Comparison of ENCODE assay signal across 25 mouse cellular contexts in the genomic region with DNA sequence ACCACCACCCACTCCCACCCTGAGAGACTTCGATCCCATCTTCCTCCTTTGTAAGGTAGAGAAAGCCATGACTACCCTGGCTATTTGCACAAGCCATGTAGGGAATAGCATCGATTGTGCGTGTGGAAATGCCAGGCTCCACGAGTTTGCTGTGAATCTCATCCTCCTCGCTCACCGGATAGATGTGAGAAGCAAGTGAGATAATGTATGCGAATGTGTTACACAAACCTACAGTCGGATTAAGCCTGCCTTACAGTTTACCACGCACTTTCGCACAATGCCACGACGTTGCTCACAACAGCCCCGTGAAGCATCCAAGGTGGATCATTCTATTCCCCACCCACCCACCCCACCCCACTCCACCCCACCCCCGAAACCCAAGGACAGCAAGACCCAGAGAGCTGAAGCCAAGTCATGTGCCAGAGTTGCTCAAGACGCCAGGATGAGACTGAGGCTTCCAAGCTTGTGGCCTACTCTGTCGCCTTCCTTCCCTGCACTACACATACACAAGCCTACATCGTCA. TPM values are rescaled to one million over a fixed set of nuclear protein-coding genes. Genes with fewer than 3 reads are reported as not detected.
A peak's percentile ranks its signal among the peaks of the same experiment; 100 is the strongest.
DNase-seq lines count a peak whose midpoint lies in the region; ATAC-seq and TF ChIP-seq lines count a peak whose summit lies in the region.
"Had no signal": no experiment of that assay in that cellular context is flagged by ENCODE, and none has a peak within 500 bp of the region (broad histone marks: within the 10 kb centered on the region; RNA-seq: fewer than 3 reads in every experiment).

No protein-coding gene starts in this region.

- H3K4me3 ChIP-seq in forebrain, embryonic 10.5 days: no peak overlapping the region
- H3K4me3 ChIP-seq in forebrain, embryonic 14.5 days (ENCODE audit: low read depth, low read length): no peak overlapping the region
- no peak overlapping the region for H3K4me3 ChIP-seq in hindbrain, embryonic 13.5 days
- no peak overlapping the region for H3K4me3 ChIP-seq in hindbrain, embryonic 16.5 days (ENCODE audit: low read length)
- no peak overlapping the region for H3K4me3 ChIP-seq in midbrain, embryonic 13.5 days (replicated peaks)
- H3K4me3 ChIP-seq in midbrain, postnatal 0 days (ENCODE audit: low read depth, low read length): no peak overlapping the region
- H3K4me3 ChIP-seq in stomach, postnatal 0 days (ENCODE audit: low read depth, low read length): no peak overlapping the region
- H3K4me3 ChIP-seq: heart, embryonic 13.5 days had no signal

- no peak overlapping the region for H3K4me2 ChIP-seq in forebrain, embryonic 14.5 days (ENCODE audit: low read length)
- H3K4me2 ChIP-seq in hindbrain, embryonic 13.5 days: no peak overlapping the region
- H3K4me2 ChIP-seq in hindbrain, embryonic 16.5 days (ENCODE audit: low read length): no peak overlapping the region
- no peak overlapping the region for H3K4me2 ChIP-seq in midbrain, embryonic 13.5 days (replicated peaks)
- no peak overlapping the region for H3K4me2 ChIP-seq in midbrain, postnatal 0 days (ENCODE audit: low read depth, low read length, poor library complexity, severe bottlenecking)
- no peak overlapping the region for H3K4me2 ChIP-seq in stomach, postnatal 0 days (replicated peaks; ENCODE audit: low read depth)
- H3K4me2 ChIP-seq: heart, embryonic 13.5 days; hindbrain, embryonic 14.5 days had no signal

- H3K9me3 ChIP-seq in forebrain, embryonic 10.5 days: no peaks in the 10 kb centered on the region
- H3K9me3 ChIP-seq in forebrain, embryonic 14.5 days (replicated peaks; ENCODE audit: control insufficient read depth, low read length): no peaks in the 10 kb centered on the region
- H3K9me3 ChIP-seq in hindbrain, embryonic 13.5 days: no peaks in the 10 kb centered on the region
- H3K9me3 ChIP-seq in hindbrain, embryonic 16.5 days (ENCODE audit: control insufficient read depth, low read length): no peaks in the 10 kb centered on the region
- H3K9me3 ChIP-seq in midbrain, embryonic 13.5 days: no peaks in the 10 kb centered on the region
- H3K9me3 ChIP-seq in midbrain, postnatal 0 days (ENCODE audit: low read length): no peaks in the 10 kb centered on the region
- H3K9me3 ChIP-seq in stomach, postnatal 0 days (ENCODE audit: control insufficient read depth, low read length): no peaks in the 10 kb centered on the region
- H3K9me3 ChIP-seq: heart, embryonic 13.5 days had no signal

- peaks cover 73% of the 10 kb centered on the region for H3K4me1 ChIP-seq in forebrain, embryonic 10.5 days
- peaks cover 38% of the 10 kb centered on the region for H3K4me1 ChIP-seq in forebrain, embryonic 14.5 days (ENCODE audit: control insufficient read depth, insufficient read depth, low read length)
- H3K4me1 ChIP-seq in hindbrain, embryonic 13.5 days (replicated peaks): peaks cover 75% of the 10 kb centered on the region
- H3K4me1 ChIP-seq in hindbrain, embryonic 16.5 days (ENCODE audit: control insufficient read depth, insufficient read depth, low read depth, low read length): peaks cover 58% of the 10 kb centered on the region
- H3K4me1 ChIP-seq in midbrain, embryonic 13.5 days (replicated peaks): peaks cover 75% of the 10 kb centered on the region
- H3K4me1 ChIP-seq in midbrain, postnatal 0 days (ENCODE audit: insufficient read depth, low read length): peaks cover 38% of the 10 kb centered on the region
- peaks cover 6% of the 10 kb centered on the region; the same call in 1 of the 2 replicates for H3K4me1 ChIP-seq in stomach, postnatal 0 days (replicated peaks; ENCODE audit: control insufficient read depth, insufficient read depth)

- no peak overlapping the region for H3K9ac ChIP-seq in forebrain, embryonic 14.5 days (ENCODE audit: low read length)
- H3K9ac ChIP-seq in hindbrain, embryonic 13.5 days: no peak overlapping the region
- H3K9ac ChIP-seq in hindbrain, embryonic 16.5 days (ENCODE audit: low read depth, low read length): no peak overlapping the region
- H3K9ac ChIP-seq in midbrain, embryonic 13.5 days (replicated peaks): no peak overlapping the region
- no peak overlapping the region for H3K9ac ChIP-seq in midbrain, postnatal 0 days (replicated peaks; ENCODE audit: low read length, poor library complexity, severe bottlenecking)
- 0 out of 2 replicates have a peak overlapping the region, but pooled peaks have one; percentile 18 for H3K9ac ChIP-seq in stomach, postnatal 0 days (ENCODE audit: low read length)
- H3K9ac ChIP-seq: forebrain, postnatal 0 days; heart, embryonic 13.5 days; hindbrain, embryonic 14.5 days had no signal

- peak overlapping the region; percentile 62 for H3K27ac ChIP-seq in forebrain, embryonic 10.5 days
- no peak overlapping the region for H3K27ac ChIP-seq in forebrain, embryonic 14.5 days (ENCODE audit: low read depth, low read length)
- peak overlapping the region; percentile 52; the same call in 1 of the 2 replicates for H3K27ac ChIP-seq in hindbrain, embryonic 13.5 days
- no peak overlapping the region for H3K27ac ChIP-seq in hindbrain, embryonic 16.5 days (ENCODE audit: low read depth, low read length)
- H3K27ac ChIP-seq in midbrain, embryonic 13.5 days: peak overlapping the region; percentile 14; the same call in 1 of the 2 replicates
- H3K27ac ChIP-seq in midbrain, postnatal 0 days (ENCODE audit: low read depth, low read length): no peak overlapping the region
- no peak overlapping the region for H3K27ac ChIP-seq in stomach, postnatal 0 days (replicated peaks)
- H3K27ac ChIP-seq: heart, embryonic 13.5 days; hindbrain, embryonic 14.5 days had no signal

- ATAC-seq in forebrain, embryonic 14.5 days: no peak
- no peak for ATAC-seq in hindbrain, embryonic 13.5 days (ENCODE audit: low FRiP score)
- no peak for ATAC-seq in hindbrain, embryonic 16.5 days
- no peak for ATAC-seq in midbrain, embryonic 13.5 days
- no peak for ATAC-seq in midbrain, postnatal 0 days (ENCODE audit: low FRiP score)
- ATAC-seq in stomach, postnatal 0 days (ENCODE audit: low FRiP score, low TSS enrichment): no peak
- ATAC-seq: activated CD4-positive, CD25-positive, alpha-beta regulatory T cell, adult 4 months; forebrain, postnatal 0 days; intestine, embryonic 16.5 days; Patski had no signal

- TF ChIP-seq EP300 in stomach, postnatal 0 days (optimal IDR thresholded peaks at IDR 0.05): no peak

- TF ChIP-seq CTCF in midbrain, postnatal 0 days (IDR thresholded peaks at IDR 0.05): no peak
- TF ChIP-seq CTCF in stomach, postnatal 0 days (IDR thresholded peaks at IDR 0.05; ENCODE audit: low read depth): no peak

- peaks cover 27% of the 10 kb centered on the region for H3K36me3 ChIP-seq in forebrain, embryonic 10.5 days (replicated peaks)
- H3K36me3 ChIP-seq in forebrain, embryonic 14.5 days (ENCODE audit: control insufficient read depth, insufficient read depth, low read length): no peaks in the 10 kb centered on the region
- peaks cover 14% of the 10 kb centered on the region for H3K36me3 ChIP-seq in hindbrain, embryonic 13.5 days
- H3K36me3 ChIP-seq in hindbrain, embryonic 16.5 days (ENCODE audit: control insufficient read depth, insufficient read depth, low read length): peaks cover 5% of the 10 kb centered on the region; the same call in 1 of the 2 replicates
- peaks cover 9% of the 10 kb centered on the region for H3K36me3 ChIP-seq in midbrain, embryonic 13.5 days
- peaks cover 8% of the 10 kb centered on the region; the same call in 1 of the 2 replicates for H3K36me3 ChIP-seq in midbrain, postnatal 0 days (ENCODE audit: insufficient read depth, low read length)
- no peaks in the 10 kb centered on the region for H3K36me3 ChIP-seq in stomach, postnatal 0 days (ENCODE audit: control insufficient read depth, insufficient read depth, low read length)

- DNase-seq in forebrain, embryonic 10.5 days (ENCODE audit: extremely low spot score, low spot score): no peak
- no peak for DNase-seq in forebrain, embryonic 14.5 days (ENCODE audit: low spot score)
- DNase-seq in midbrain, postnatal 0 days (ENCODE audit: low spot score): no peak
- no peak for DNase-seq in stomach, postnatal 0 days (ENCODE audit: low spot score)
- no peak for DNase-seq in cerebellum, adult 11 months
- DNase-seq: adrenal gland, postnatal 25 days; cerebellum, adult 11-12 months; cerebellum, adult 9-10 months; cerebellum, postnatal 25 days; forebrain, postnatal 0 days; gastrocnemius, postnatal 36 days; heart, adult 11 months; heart, postnatal 36 days had no signal

- 92% methylated on average over 17 of the region's 17 CpGs for WGBS in forebrain, embryonic 10.5 days
- 87% methylated on average over 17 of the region's 17 CpGs for WGBS in forebrain, embryonic 14.5 days
- WGBS in hindbrain, embryonic 13.5 days: 89% methylated on average over 17 of the region's 17 CpGs
- 84% methylated on average over 17 of the region's 17 CpGs for WGBS in hindbrain, embryonic 16.5 days
- 84% methylated on average over 17 of the region's 17 CpGs for WGBS in midbrain, embryonic 13.5 days
- 75% methylated on average over 17 of the region's 17 CpGs for WGBS in midbrain, postnatal 0 days
- WGBS in stomach, postnatal 0 days: 84% methylated on average over 17 of the region's 17 CpGs

- H3K27me3 ChIP-seq in forebrain, embryonic 10.5 days (ENCODE audit: poor library complexity, severe bottlenecking): peaks cover 17% of the 10 kb centered on the region
- no peaks in the 10 kb centered on the region for H3K27me3 ChIP-seq in forebrain, embryonic 14.5 days (replicated peaks; ENCODE audit: control insufficient read depth, insufficient read depth, low read length)
- H3K27me3 ChIP-seq in hindbrain, embryonic 13.5 days: no peaks in the 10 kb centered on the region
- no peaks in the 10 kb centered on the region for H3K27me3 ChIP-seq in hindbrain, embryonic 16.5 days (replicated peaks; ENCODE audit: control insufficient read depth, insufficient read depth, low read length)
- H3K27me3 ChIP-seq in midbrain, embryonic 13.5 days: no peaks in the 10 kb centered on the region
- H3K27me3 ChIP-seq in midbrain, postnatal 0 days (ENCODE audit: insufficient read depth, low read length): no peaks in the 10 kb centered on the region
- H3K27me3 ChIP-seq in stomach, postnatal 0 days (ENCODE audit: control insufficient read depth, insufficient read depth, low read length): no peaks in the 10 kb centered on the region
- H3K27me3 ChIP-seq: Patski had no signal

RNA-seq across cellular contexts. Expression of a gene that starts 7.6 kb away (rescaled TPM):
- 7.0 and 8.3 TPM in 2 replicates for polyA plus RNA-seq in forebrain, embryonic 10.5 days (2016; fragmentation: Nextera tagmentation; extraction: Ambion mirVana)
- polyA plus RNA-seq in forebrain, embryonic 14.5 days (2014; fragmentation: Nextera tagmentation; extraction: Ambion mirVana): 7.0 and 7.1 TPM in 2 replicates
- polyA plus RNA-seq in hindbrain, embryonic 13.5 days (2015; fragmentation: Nextera tagmentation; extraction: Ambion mirVana): 13.6 and 14.2 TPM in 2 replicates
- polyA plus RNA-seq in hindbrain, embryonic 16.5 days (2015; fragmentation: Nextera tagmentation; extraction: Ambion mirVana): 15.1 and 20.5 TPM in 2 replicates
- 10.5 and 12.4 TPM in 2 replicates for polyA plus RNA-seq in midbrain, embryonic 13.5 days (2015; fragmentation: Nextera tagmentation; extraction: Ambion mirVana)
- 94.6 and 131 TPM in 2 replicates for total RNA-seq in midbrain, postnatal 0 days (2014; rRNA removed)
- 13.0 and 13.2 TPM in 2 replicates for polyA plus RNA-seq in midbrain, postnatal 0 days (2015; fragmentation: Nextera tagmentation; extraction: Ambion mirVana)
- polyA plus RNA-seq in stomach, postnatal 0 days (2015; fragmentation: Nextera tagmentation; extraction: Ambion mirVana): 1.8 and 2.0 TPM in 2 replicates
- polyA plus RNA-seq: activated CD4-positive, CD25-positive, alpha-beta regulatory T cell, adult 4 months had no signal

RNA-seq across cellular contexts. Expression of a gene that starts 19.6 kb away (rescaled TPM):
- not detected in 2 replicates for polyA plus RNA-seq in forebrain, embryonic 10.5 days (2016; fragmentation: Nextera tagmentation; extraction: Ambion mirVana)
- 0.43 and 0.67 TPM in 2 replicates for polyA plus RNA-seq in forebrain, embryonic 14.5 days (2014; fragmentation: Nextera tagmentation; extraction: Ambion mirVana)
- 0.17 and 0.56 TPM in 2 replicates for polyA plus RNA-seq in hindbrain, embryonic 13.5 days (2015; fragmentation: Nextera tagmentation; extraction: Ambion mirVana)
- polyA plus RNA-seq in hindbrain, embryonic 16.5 days (2015; fragmentation: Nextera tagmentation; extraction: Ambion mirVana): 0.64 and 0.81 TPM in 2 replicates
- polyA plus RNA-seq in midbrain, embryonic 13.5 days (2015; fragmentation: Nextera tagmentation; extraction: Ambion mirVana): 0.10 TPM in 1 of 2 replicates, not detected in the other
- total RNA-seq in midbrain, postnatal 0 days (2014; rRNA removed): 0.93 and 6.5 TPM in 2 replicates
- polyA plus RNA-seq in midbrain, postnatal 0 days (2015; fragmentation: Nextera tagmentation; extraction: Ambion mirVana): 1.2 and 1.3 TPM in 2 replicates
- 0.05 and 0.18 TPM in 2 replicates for polyA plus RNA-seq in stomach, postnatal 0 days (2015; fragmentation: Nextera tagmentation; extraction: Ambion mirVana)
- total RNA-seq: adrenal gland, adult 18-20 months; adrenal gland, postnatal 25 days; gastrocnemius, adult 8-10 months; gastrocnemius, postnatal 36 days; MEL had no signal
- polyA plus RNA-seq: activated CD4-positive, CD25-positive, alpha-beta regulatory T cell, adult 4 months; C2C12 had no signal

RNA-seq across cellular contexts. Expression of a gene that starts 33.4 kb away (rescaled TPM):
- polyA plus RNA-seq in forebrain, embryonic 10.5 days (2016; fragmentation: Nextera tagmentation; extraction: Ambion mirVana): 1.6 and 2.0 TPM in 2 replicates
- 0.30 and 0.41 TPM in 2 replicates for polyA plus RNA-seq in forebrain, embryonic 14.5 days (2014; fragmentation: Nextera tagmentation; extraction: Ambion mirVana)
- 0.44 and 0.90 TPM in 2 replicates for polyA plus RNA-seq in hindbrain, embryonic 13.5 days (2015; fragmentation: Nextera tagmentation; extraction: Ambion mirVana)
- 2.8 and 3.0 TPM in 2 replicates for polyA plus RNA-seq in hindbrain, embryonic 16.5 days (2015; fragmentation: Nextera tagmentation; extraction: Ambion mirVana)
- polyA plus RNA-seq in midbrain, embryonic 13.5 days (2015; fragmentation: Nextera tagmentation; extraction: Ambion mirVana): 0.19 and 0.46 TPM in 2 replicates
- 1.1 and 5.0 TPM in 2 replicates for total RNA-seq in midbrain, postnatal 0 days (2014; rRNA removed)
- 0.92 and 1.4 TPM in 2 replicates for polyA plus RNA-seq in midbrain, postnatal 0 days (2015; fragmentation: Nextera tagmentation; extraction: Ambion mirVana)
- 53.4 and 60.1 TPM in 2 replicates for polyA plus RNA-seq in stomach, postnatal 0 days (2015; fragmentation: Nextera tagmentation; extraction: Ambion mirVana)
- total RNA-seq: MEL had no signal
- polyA plus RNA-seq: activated CD4-positive, CD25-positive, alpha-beta regulatory T cell, adult 4 months had no signal

RNA-seq across cellular contexts. Expression of a gene that starts 55.1 kb away (rescaled TPM):
- 3.4 and 4.5 TPM in 2 replicates for polyA plus RNA-seq in forebrain, embryonic 10.5 days (2016; fragmentation: Nextera tagmentation; extraction: Ambion mirVana)
- polyA plus RNA-seq in forebrain, embryonic 14.5 days (2014; fragmentation: Nextera tagmentation; extraction: Ambion mirVana): 1.8 and 2.1 TPM in 2 replicates
- polyA plus RNA-seq in hindbrain, embryonic 13.5 days (2015; fragmentation: Nextera tagmentation; extraction: Ambion mirVana): 3.2 and 3.8 TPM in 2 replicates
- polyA plus RNA-seq in hindbrain, embryonic 16.5 days (2015; fragmentation: Nextera tagmentation; extraction: Ambion mirVana): 3.7 and 5.5 TPM in 2 replicates
- polyA plus RNA-seq in midbrain, embryonic 13.5 days (2015; fragmentation: Nextera tagmentation; extraction: Ambion mirVana): 2.4 and 3.6 TPM in 2 replicates
- total RNA-seq in midbrain, postnatal 0 days (2014; rRNA removed): 3.2 and 4.4 TPM in 2 replicates
- 1.2 and 2.0 TPM in 2 replicates for polyA plus RNA-seq in midbrain, postnatal 0 days (2015; fragmentation: Nextera tagmentation; extraction: Ambion mirVana)
- 1.4 and 1.9 TPM in 2 replicates for polyA plus RNA-seq in stomach, postnatal 0 days (2015; fragmentation: Nextera tagmentation; extraction: Ambion mirVana)
- total RNA-seq: gastrocnemius, adult 8-10 months; gastrocnemius, postnatal 36 days had no signal
- polyA plus RNA-seq: activated CD4-positive, CD25-positive, alpha-beta regulatory T cell, adult 4 months; C2C12 had no signal

Comparison
In these comparisons a context has a peak if more than half of its experiments do, and no peak if none do; other contexts are left out.
1. H3K27ac ChIP-seq: peak in forebrain, embryonic 10.5 days (single experiment), hindbrain, embryonic 13.5 days (single experiment) and midbrain, embryonic 13.5 days (single experiment); none in forebrain, embryonic 14.5 days (single experiment), hindbrain, embryonic 16.5 days (single experiment), midbrain, postnatal 0 days (single experiment) and stomach, postnatal 0 days (single experiment).
2. RNA of a gene that starts 33.4 kb away (polyA plus RNA-seq): 53.4 to 60.1 TPM in stomach, postnatal 0 days; 2.8 to 3.0 TPM in hindbrain, embryonic 16.5 days, 1.6 to 2.0 TPM in forebrain, embryonic 10.5 days, 0.92 to 1.4 TPM in midbrain, postnatal 0 days, 0.44 to 0.90 TPM in hindbrain, embryonic 13.5 days, 0.19 to 0.46 TPM in midbrain, embryonic 13.5 days and 0.30 to 0.41 TPM in forebrain, embryonic 14.5 days; every median in the first group is over 10 times any median in the second.